In the genomic region with DNA sequence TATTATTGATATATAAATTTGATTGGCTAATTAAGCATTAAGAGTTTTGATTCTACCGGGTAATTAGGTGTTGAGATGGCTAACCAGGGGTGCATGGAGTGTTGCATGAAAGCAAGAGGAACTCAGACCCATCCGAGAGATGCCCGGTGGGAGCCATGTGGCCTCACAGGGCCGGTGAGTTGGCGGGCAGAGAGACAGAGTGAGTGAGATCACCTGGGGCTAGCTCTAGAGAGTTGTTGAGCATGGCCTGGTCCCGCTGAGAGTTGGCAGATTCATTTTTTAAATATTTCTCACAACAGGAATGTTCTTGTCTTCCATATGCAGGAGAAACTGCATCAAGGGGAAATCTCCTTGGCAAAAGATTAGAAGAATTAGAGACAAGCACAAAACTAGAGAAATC, we compare ENCODE assay signal across 20 mouse cellular contexts. TPM values are rescaled to one million over a fixed set of nuclear protein-coding genes. Genes with fewer than 3 reads are reported as not detected.
DNase-seq lines count a peak whose midpoint lies in the region; ATAC-seq and TF ChIP-seq lines count a peak whose summit lies in the region.
"Had no signal": no experiment of that assay in that cellular context is flagged by ENCODE, and none has a peak within 500 bp of the region (broad histone marks: within the 10 kb centered on the region; RNA-seq: fewer than 3 reads in every experiment).

No protein-coding gene starts in this region.

- TF ChIP-seq POLR2A in cerebellum, adult 2 months (IDR thresholded peaks at IDR 0.05; ENCODE audit: borderline replicate concordance, insufficient read depth, low read length), result no peak

- no peak for ATAC-seq in cerebellum, adult (ENCODE audit: insufficient number of reproducible peaks, low FRiP score, low TSS enrichment)
- ATAC-seq: activated CD4-positive, CD25-positive, alpha-beta regulatory T cell, adult 4 months; CD4-positive, CD25-positive, alpha-beta regulatory T cell, adult 4 months; forebrain, embryonic 13.5 days; forebrain, embryonic 15.5 days; forebrain, postnatal 0 days; Patski had no signal

- H3K4me3 ChIP-seq in cerebellum, adult 2 months (replicated peaks; ENCODE audit: insufficient read depth, low read depth, low read length), result no peak overlapping the region
- H3K4me3 ChIP-seq: embryonic facial prominence, embryonic 10.5 days; embryonic facial prominence, embryonic 12.5 days; forebrain, embryonic 13.5 days; forebrain, embryonic 15.5 days had no signal

- peak; percentile 39 for DNase-seq in cerebellum, adult 11-12 months
- DNase-seq in cerebellum, adult 11 months, result no peak
- DNase-seq in cerebellum, adult 2 months, result peak; percentile 37 to 55
- no peak for DNase-seq in cerebellum, postnatal 14 days
- DNase-seq in cerebellum, postnatal 25 days, result peak; percentile 31 to 51
- DNase-seq: adrenal gland, adult 8-10 months; adrenal gland, postnatal 14 days; adrenal gland, postnatal 36 days; B cell, adult 2 months; cerebellum, adult 8-10 months; forebrain, postnatal 0 days had no signal

- no peak for TF ChIP-seq CTCF in cerebellum, adult 2 months (IDR thresholded peaks at IDR 0.05; ENCODE audit: borderline replicate concordance, insufficient read depth, low read depth, low read length)

- H3K27me3 ChIP-seq in cerebellum, adult 2 months (ENCODE audit: control insufficient read depth, insufficient read depth, low read length), result no peaks in the 10 kb centered on the region
- H3K27me3 ChIP-seq: CH12.LX; embryonic facial prominence, embryonic 12.5 days; forebrain, embryonic 13.5 days; forebrain, embryonic 15.5 days; Patski had no signal

- no peak overlapping the region for H3K27ac ChIP-seq in cerebellum, adult 2 months (ENCODE audit: insufficient read depth, low read length)
- H3K27ac ChIP-seq: embryonic facial prominence, embryonic 10.5 days; embryonic facial prominence, embryonic 12.5 days; forebrain, embryonic 13.5 days; forebrain, embryonic 15.5 days had no signal

- 26% methylated on average over 6 of the region's 6 CpGs for WGBS in cerebellum, adult 2 months

- H3K4me1 ChIP-seq in cerebellum, adult 2 months (ENCODE audit: control insufficient read depth, insufficient read depth, low read length), result no peaks in the 10 kb centered on the region
- H3K4me1 ChIP-seq: embryonic facial prominence, embryonic 10.5 days; embryonic facial prominence, embryonic 12.5 days; forebrain, embryonic 13.5 days; forebrain, embryonic 15.5 days had no signal

RNA-seq across cellular contexts. Expression of gene Zfp282, which starts 19.8 kb away (rescaled TPM):
- polyA plus RNA-seq in cerebellum, adult 2 months (2012; rRNA removed), result 14.0 and 16.6 TPM in 2 replicates

RNA-seq across cellular contexts. Expression of gene Zfp398, which starts 21.8 kb away (rescaled TPM):
- 20.0 and 21.2 TPM in 2 replicates for polyA plus RNA-seq in cerebellum, adult 2 months (2012; rRNA removed)

RNA-seq across cellular contexts. Expression of gene Zfp786, which starts 26.6 kb away (rescaled TPM):
- polyA plus RNA-seq in cerebellum, adult 2 months (2012; rRNA removed), result 2.9 and 3.0 TPM in 2 replicates
- polyA plus RNA-seq: activated CD4-positive, CD25-positive, alpha-beta regulatory T cell, adult 4 months; CD4-positive, CD25-positive, alpha-beta regulatory T cell, adult 4 months had no signal

RNA-seq across cellular contexts. Expression of gene Pdia4, which starts 44.0 kb away (rescaled TPM):
- polyA plus RNA-seq in cerebellum, adult 2 months (2012; rRNA removed), result 30.1 and 31.9 TPM in 2 replicates

Comparison
In these comparisons a context has a peak if more than half of its experiments do, and no peak if none do; other contexts are left out.
1. DNase-seq: peak in cerebellum, adult 11-12 months (single experiment), cerebellum, adult 2 months (2 of 2) and cerebellum, postnatal 25 days (2 of 2); none in cerebellum, adult 11 months (single experiment) and cerebellum, postnatal 14 days (0 of 2).